Mouse (Mus musculus) erythroid progenitor cell, adult 5-6 weeks (primary cell): ENCODE results near the gene Fnbp1l. TPM values are rescaled to one million over a fixed set of nuclear protein-coding genes. Genes with fewer than 3 reads are reported as not detected.

Experiments used
- ATAC-seq: replicated peaks from 2 replicates; pipeline ENCODE4 v1.8.0; 2016; ENCODE audit warnings: moderate number of reproducible peaks, mild to moderate bottlenecking, moderate TSS enrichment, inconsistent platforms; ENCODE audit not compliant: poor library complexity, low FRiP score, severe bottlenecking
- total RNA-seq, 2 experiments: library from RNA; stranded (forward) in 1 of 2; stranded (reverse) in 1 of 2; fragments of 150-400 nt in 1 of 2; fragments of 186-747, 209-891 nt in 1 of 2; gene quantifications; 2 replicates each; pipeline versions ENCODE4 v1.2.3 to v1.2.4; 2015 to 2017; ENCODE audit warnings: low replicate concordance in 2 of 2

Gene Fnbp1l
- total RNA-seq, 2 experiments from 2014 or later, result 2.7 to 4.2 TPM

DNA sequence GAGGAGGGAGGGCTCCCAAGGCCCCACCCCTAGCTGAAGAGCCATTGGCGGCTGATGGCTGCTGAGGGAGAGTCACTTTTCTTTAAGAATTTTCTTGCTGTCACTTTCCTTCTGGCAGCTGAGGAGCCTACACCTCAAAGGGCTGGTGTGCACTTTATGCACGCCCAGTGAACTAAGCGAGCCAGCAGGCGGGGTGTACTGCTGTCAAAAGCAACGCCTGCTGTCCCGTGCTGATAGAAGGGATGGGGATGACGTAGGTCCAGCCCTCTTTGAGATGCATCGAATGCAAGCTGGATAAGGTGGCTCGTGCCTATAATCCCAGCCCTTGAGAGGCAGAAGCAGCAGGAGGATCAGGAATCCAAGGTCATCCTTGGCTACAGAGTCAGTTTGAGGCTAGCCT, 118.6 kb downstream of the Fnbp1l start:
- ATAC-seq, result no peak

DNA sequence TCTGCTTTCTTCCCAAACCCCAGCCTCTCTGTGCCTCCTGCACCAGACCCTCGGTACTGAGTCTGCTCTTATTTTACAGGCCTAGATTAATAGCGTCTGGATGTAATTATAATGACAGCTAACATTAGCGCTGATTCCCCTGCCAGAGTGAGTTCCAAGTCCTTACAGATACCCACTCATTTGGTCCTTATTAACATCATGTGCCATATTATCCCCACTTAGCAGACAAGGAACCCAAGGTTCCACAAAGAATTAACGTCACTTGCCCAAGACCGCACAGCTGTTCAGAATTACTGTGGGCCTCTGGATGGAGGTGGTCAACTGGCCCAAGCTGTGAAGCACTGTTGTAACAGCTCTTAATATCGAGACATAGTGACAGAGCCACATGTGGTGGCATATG, 119.9 kb downstream of the Fnbp1l start:
- ATAC-seq, result no peak

DNA sequence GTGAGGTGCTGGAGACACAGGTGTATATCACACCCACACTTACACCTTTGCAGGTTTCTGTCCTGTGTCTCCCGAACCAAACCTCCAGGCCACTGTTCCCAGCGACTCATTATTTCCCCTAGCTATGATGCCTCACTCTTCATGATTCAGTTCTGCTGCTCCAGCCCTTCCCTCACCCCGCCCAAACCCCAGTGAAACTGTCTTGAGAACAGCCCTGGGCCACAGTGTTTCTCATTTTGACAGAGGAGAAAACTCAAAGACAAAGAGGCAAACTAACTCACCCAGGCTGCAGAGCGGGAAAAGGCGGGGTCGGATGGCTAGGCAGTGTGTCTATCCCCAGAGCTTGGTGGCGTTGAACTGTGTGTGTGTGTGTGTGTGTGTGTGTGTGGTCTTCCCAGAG, 121.0 kb downstream of the Fnbp1l start:
- no peak for ATAC-seq

DNA sequence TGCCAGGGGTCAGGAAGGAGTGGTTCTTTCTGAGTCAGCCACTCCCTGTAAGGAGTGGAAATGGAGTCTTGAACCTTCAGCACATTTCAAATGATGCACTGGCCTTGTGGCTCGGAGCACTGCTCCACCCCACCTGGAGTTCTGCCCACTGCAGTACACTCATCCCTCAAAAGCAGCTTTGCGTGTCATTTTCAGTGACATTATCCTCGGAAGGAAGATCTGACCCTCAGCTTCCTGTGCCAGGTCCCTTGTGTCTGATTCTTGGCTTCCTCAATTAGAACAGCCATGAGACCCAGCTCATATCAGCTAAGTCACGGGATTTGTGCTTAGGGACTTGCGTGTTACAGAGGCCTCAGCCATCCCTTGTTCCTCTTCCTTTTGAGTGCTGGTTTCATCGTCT, 121.6 kb downstream of the Fnbp1l start:
- no peak for ATAC-seq

DNA sequence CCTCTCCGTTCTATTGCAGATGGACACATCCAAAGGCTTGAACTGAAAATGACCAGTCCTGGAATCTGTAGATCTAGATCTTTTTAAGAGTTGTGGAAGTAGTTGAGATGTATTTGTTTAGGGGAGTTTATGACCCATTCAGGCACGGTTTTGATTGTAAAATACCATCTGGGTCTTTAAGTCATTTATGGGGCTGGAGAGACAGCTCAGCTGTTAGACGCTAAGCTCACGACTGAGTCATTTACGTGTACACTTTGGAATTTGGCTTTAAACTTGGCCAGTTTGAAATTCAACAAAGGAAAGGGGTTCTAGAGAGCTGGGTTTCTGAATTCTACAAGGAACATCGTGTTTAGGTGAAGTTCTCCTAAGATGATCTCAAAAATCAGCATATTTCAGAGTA, 124.8 kb downstream of the Fnbp1l start:
- no peak for ATAC-seq

DNA sequence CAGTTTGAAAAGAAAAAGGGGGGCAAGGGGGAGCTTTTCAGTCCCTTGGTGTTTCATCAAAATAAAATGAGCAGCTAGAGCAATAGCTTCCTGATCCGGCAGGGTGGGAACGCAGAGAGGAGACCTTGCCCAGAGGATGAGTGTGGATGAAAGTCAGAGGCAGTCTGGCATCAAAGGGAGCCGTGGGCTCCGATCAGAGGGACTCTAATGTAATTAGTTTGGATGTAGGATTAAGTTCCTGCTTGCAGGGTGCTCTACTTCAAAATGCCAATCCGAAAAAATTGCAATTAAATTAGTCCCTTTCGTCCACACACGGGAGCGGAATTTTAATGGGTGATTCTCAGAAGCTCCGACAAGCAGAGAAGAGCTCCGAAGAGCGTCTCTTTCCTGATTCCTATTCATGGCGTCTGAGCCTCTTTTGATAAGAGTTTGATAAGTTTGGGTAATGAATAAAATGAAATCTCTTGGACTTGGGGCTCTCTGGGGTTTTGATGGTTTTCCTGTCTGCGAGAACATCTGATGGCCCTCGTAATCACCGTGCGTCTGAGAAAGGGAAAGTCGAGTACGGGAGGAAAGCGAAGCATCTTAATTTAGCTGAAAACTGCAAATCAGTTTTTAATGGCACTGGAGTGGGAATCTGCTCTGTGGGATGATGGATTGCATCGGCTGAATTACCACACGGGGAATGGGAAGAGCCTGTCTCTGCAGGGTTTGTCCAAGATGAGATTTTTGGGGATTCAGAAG, 126.5 kb downstream of the Fnbp1l start:
- no peak for ATAC-seq

DNA sequence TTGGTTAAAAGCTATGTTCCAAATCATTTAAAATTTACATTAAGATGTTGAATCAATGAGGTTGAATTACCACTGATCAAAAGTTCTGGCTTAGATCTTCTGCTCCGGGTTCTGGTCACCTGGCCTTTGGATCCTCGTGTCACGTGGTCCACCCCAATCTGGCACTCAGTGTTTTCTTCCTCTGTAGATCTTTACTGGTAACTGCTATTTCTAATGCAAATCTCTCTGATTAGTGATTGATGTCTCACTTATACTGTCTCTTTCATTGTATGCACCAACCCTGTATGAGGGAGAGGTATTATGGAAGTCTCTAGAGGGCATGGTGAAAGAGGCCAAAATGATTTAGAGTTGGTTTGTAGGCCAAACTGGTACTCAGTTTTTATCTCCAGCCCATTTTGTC, 127.5 kb downstream of the Fnbp1l start:
- ATAC-seq, result no peak

DNA sequence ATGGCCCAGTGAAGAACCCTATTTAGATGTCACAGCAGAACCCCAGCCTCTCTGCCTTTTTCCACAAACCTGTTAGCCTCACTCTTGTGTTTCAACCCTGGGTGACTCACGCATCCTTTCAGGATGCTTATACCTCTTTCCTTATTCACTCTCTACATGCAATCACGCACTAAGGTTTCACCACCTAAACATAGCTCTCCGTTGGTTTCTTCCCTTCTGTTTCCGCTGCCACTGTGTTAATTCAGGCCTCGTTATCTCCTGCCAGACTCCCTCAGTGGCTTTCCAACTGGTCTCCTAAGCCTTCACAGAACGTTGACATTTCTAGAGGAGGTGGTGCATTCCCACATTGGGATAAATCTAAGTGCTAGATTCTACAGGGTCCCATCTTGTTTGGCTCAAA, 128.9 kb downstream of the Fnbp1l start:
- ATAC-seq, result no peak

Other genes starting within 250 kb of the Fnbp1l start
- 0.36 and 1.3 TPM in 2 replicates for gene Pde5a, start 109.2 kb upstream of the Fnbp1l start, total RNA-seq (2015; ENCODE audit: low replicate concordance)
- gene Pde5a, start 109.2 kb upstream of the Fnbp1l start, total RNA-seq (2017; ENCODE audit: low replicate concordance), result 0.39 TPM in 1 of 2 replicates, not detected in the other